Mouse (Mus musculus): ENCODE data around the gene Reg3g.
"Not testable (repeated sequence)": the region's sequence is repeated elsewhere in the genome, so short reads cannot be mapped to it uniquely, and the experiment has no call there.

Gene Reg3g

GRCm38 (mm10) chr6:78468772-78469171 is at the start of gene Reg3g:
TSS of gene Reg3g (minus strand) at chr6:78468872.
- DNase-seq: no peak

- DNase-seq: no peak
Measured at GRCm38 (mm10) chr6:78515777-78516446, 47.2 kb upstream of the Reg3g start.

DNA sequence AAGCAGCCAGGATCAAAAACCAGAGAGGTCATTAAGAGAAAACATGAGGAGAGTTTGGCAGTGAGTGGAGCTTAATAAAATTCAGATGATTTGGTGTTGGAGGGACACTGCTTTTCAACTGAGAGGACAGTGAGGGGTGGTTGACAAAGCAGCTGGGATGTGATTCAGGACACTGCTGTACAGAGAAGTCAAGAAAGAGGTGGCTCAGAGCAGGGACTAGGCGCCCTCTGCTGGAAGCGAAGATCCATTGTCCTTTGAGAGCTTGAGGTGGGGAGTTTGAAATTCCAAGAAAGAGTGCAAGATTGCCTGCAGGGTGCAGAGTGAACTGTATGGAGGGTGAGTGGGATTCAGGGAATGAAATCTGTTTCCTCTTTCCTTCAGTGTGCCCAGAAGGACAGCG is 44.2 kb upstream of the Reg3g start:
- no peak for DNase-seq

- DNase-seq: no peak
Measured at GRCm38 (mm10) chr6:78510173-78510900, 41.7 kb upstream of the Reg3g start.

DNA sequence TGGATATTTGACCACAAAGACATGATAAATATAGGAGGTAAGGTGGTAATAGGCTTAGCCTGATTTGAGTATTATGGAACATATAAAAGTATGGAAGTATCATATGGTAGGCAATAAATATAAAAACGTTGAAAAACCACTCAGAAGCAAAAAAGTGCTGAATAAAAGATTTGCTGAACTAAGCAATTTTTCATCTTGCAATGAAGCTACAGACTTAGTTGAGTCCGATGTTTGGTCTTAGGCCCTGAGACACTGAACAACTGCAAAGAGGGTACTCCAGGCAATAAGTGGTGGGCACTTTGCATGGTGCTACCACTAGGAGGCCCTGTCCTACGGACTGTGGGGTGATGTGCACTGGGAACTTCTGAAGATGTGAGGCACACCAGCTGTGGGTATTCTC is 37.1 kb upstream of the Reg3g start:
- no peak for DNase-seq

- no peak for DNase-seq
Measured at GRCm38 (mm10) chr6:78494633-78495032, 26.0 kb upstream of the Reg3g start.

DNA sequence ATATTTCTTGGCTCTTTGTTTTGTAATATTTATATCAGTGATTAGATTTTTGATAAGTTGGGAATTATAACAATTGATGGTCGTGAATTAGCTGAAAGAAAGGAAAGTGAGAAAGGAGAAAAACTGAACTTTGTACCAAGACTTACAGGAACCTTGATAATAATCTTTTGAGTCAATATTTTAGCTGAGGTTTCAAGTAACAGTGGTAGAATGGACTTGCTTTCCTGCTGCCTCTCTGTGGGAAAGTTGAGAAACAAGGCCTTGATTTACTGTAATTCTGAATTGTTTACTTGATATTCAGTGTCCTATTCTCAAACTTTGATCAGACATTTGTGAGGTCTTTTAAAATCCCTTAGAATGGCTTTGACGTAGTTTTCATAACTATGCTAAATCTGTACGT is 615 bp upstream of the Reg3g start:
- DNase-seq: no peak

GRCm38 (mm10) chr6:78463266-78463665 is 5.4 kb downstream of the Reg3g start:
- DNase-seq: no peak

DNA sequence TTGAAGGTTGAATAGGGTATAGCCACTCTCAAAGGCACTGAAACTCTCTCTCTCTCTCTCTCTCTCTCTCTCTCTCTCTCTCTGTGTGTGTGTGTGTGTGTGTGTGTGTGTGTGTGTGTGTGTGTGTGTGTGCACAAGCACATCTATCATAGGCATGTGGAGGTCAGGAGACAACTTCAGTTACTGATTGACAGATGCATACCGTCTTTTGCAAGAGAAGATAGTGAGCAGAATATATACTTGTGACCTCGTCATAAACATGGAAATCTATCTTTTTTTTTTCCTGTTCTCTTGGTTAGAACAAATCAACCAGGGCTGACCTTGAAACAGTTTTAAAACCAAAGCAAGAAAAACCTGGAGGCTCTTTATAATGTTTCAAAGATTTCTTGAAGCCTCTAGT is 6.3 kb downstream of the Reg3g start:
- no peak for DNase-seq

- DNase-seq: no peak
Measured at GRCm38 (mm10) chr6:78460191-78460825, 8.4 kb downstream of the Reg3g start.

DNA sequence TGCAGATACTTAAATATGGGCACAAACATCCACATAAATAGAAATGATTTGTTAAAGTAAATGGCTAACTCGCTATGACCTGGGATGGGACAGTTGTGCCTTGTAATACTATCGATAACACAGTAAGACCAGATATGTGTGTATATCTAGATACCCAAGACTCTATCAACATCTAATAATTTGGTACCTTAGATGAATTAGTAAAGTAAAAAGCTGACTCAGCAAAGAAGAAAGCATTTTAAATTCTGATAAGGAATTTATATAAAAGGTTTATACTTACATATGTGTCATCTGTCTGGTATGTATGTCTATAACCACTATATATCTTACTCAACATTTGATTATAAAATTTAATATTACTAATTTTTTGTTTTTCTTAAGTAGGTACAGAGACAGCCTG is 15.9 kb downstream of the Reg3g start:
- no peak for DNase-seq

DNA sequence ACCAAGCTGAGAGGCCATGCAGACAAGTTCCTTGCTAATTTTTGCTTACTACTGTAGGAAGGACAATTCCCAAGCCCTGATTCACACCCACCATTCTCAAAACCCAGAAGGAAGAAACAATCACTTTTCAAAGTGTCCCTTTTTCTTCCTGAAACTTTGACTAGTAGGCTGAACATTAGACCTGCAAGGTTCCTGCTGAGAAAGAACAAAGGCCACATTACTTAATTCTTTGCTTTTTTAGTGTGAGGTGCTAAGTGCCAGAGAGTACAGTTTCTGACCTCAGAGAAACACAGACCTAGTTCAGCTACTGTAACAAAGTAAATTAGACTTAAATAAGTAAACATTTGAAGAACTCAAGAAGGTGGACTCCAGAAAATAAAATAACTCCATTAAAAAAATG is 20.3 kb downstream of the Reg3g start:
- DNase-seq: no peak

DNA sequence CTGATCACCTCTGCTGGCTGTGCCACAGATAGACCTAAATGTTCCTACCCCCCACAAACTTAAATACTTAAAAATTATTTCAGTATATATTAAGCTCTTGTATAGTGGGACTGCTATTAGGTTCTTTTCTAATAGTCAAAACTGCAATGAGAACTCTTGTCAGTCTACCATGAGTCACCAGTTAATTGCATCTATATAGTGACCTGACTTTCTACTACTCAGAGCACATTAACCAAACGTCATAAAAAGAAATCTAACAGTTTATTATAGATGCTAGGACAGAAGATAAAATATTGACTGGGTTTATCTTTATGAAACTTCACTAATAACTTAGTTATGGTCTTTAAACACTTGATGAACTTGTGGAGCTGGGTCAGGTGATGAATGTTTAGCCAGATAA is 21.5 kb downstream of the Reg3g start:
- DNase-seq: no peak

DNA sequence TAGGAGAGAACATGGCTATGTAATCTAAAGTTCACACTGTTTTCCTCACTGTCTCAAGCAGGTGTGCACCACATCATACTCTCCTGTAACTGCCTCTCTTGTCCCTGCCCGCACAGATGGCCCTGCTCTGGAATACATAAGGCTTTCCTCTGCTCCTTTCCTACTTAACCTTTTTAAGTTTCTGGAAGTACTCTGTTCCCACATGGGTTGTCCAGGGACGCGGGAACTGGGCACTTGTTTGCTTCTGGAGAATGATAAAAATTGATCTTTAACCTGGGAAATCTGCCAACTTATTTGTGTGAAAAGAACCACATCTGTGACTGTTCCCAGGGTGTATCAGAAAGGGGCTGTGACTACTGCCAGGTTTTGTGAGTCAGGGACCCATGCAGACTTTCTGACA is 43.2 kb downstream of the Reg3g start:
- DNase-seq: no peak

DNA sequence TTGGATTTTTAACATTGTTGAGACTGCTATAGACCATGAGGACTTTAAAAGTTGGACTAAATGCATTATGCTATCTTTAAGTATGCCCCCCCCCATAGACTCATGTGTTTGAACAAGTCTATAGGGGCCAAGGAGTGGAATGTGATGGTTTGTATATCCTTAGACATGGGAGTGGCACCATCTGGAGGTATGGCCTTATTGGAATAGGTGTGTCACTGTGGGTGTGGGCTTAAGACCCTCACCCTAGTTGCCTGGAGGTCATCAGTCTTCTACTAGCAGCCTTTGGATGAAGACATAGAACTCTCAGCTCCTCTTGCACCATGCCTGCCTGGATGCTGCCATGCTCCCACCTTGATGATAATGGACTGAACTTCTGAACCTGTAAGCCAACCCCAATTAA is 46.3 kb downstream of the Reg3g start, which contains the start of gene Reg1:
Reg1 (plus strand) TSS at position 301 of the 400 bp plus-strand sequence.
- not testable (repeated sequence) for DNase-seq

Data from thymus, postnatal 25 days (tissue).